Mouse (Mus musculus) left cerebral cortex, postnatal 25 days (tissue): Measurements from ENCODE around the gene 0610037L13Rik. TPM values are rescaled to one million over a fixed set of nuclear protein-coding genes. Genes with fewer than 3 reads are reported as not detected.

Source experiments
- total RNA-seq, 2 experiments: library from RNA; stranded (reverse); gene quantifications; 2 replicates each; pipeline ENCODE4 v1.2.3; 2021

Gene 0610037L13Rik
- total RNA-seq, 2 experiments from 2014 or later, result 61.0 to 70.7 TPM

Other genes starting within 250 kb of the 0610037L13Rik start
- gene Dmrtb1, start 205.6 kb upstream of the 0610037L13Rik start, total RNA-seq, result 1 to 10 TPM in 1 of 2 experiments, under 1 TPM in 1; 0.76 to 1.1 TPM
- 100 to 1,000 TPM in 1 of 2 experiments, 10 to 100 TPM in 1; 83.4 to 107 TPM for gene Lrp8, start 87.6 kb upstream of the 0610037L13Rik start, total RNA-seq
- 10 to 100 TPM; 36.1 to 38.8 TPM for gene Magoh, start 10.1 kb upstream of the 0610037L13Rik start, total RNA-seq
- 1 to 10 TPM; 5.4 to 5.5 TPM for gene Cpt2, start 33.8 kb downstream of the 0610037L13Rik start, total RNA-seq
- 1 to 10 TPM in 1 of 2 experiments, under 1 TPM in 1; 0.85 to 1.1 TPM for gene Slc1a7, start 78.5 kb downstream of the 0610037L13Rik start, total RNA-seq
- gene Podn, start 206.6 kb downstream of the 0610037L13Rik start, total RNA-seq, result 1 to 10 TPM; 7.2 to 8.8 TPM